In genomic region chr7:64150436-64151080, GRCm38 (mm10) we compare ENCODE assay signal across 27 mouse cellular contexts. TPM values are rescaled to one million over a fixed set of nuclear protein-coding genes. Genes with fewer than 3 reads are reported as not detected.
DNase-seq lines count a peak whose midpoint lies in the region; ATAC-seq lines count a peak whose summit lies in the region.
"Had no signal": no experiment of that assay in that cellular context is flagged by ENCODE, and none has a peak within 500 bp of the region (broad histone marks: within the 10 kb centered on the region; RNA-seq: fewer than 3 reads in every experiment).

No protein-coding gene starts in this region.

- H3K9ac ChIP-seq in embryonic facial prominence, embryonic 12.5 days: no peak overlapping the region
- H3K9ac ChIP-seq: hindbrain, embryonic 12.5 days; limb, embryonic 13.5 days; lung, embryonic 15.5 days; stomach, embryonic 15.5 days had no signal

- WGBS in embryonic facial prominence, embryonic 12.5 days: 59% methylated on average over 6 of the region's 6 CpGs
- WGBS in embryonic facial prominence, embryonic 10.5 days: 60% methylated on average over 6 of the region's 6 CpGs

- no peaks in the 10 kb centered on the region for H3K27me3 ChIP-seq in embryonic facial prominence, embryonic 12.5 days
- H3K27me3 ChIP-seq in embryonic facial prominence, embryonic 10.5 days (replicated peaks; ENCODE audit: low read depth, poor library complexity, severe bottlenecking): no peaks in the 10 kb centered on the region
- H3K27me3 ChIP-seq: hindbrain, embryonic 12.5 days; limb, embryonic 13.5 days; lung, embryonic 15.5 days; stomach, embryonic 15.5 days had no signal

- intact Hi-C loops in heart, postnatal 36 days (cut with DNase I): loop anchor here (5.0 kb wide), 1 partner anchor 88 kb away; no protein-coding TSS in a partner anchor

- H3K27ac ChIP-seq in embryonic facial prominence, embryonic 12.5 days: no peak overlapping the region
- no peak overlapping the region for H3K27ac ChIP-seq in embryonic facial prominence, embryonic 10.5 days (replicated peaks)
- H3K27ac ChIP-seq: hindbrain, embryonic 12.5 days; kidney, postnatal 0 days; limb, embryonic 13.5 days; lung, embryonic 15.5 days; stomach, embryonic 15.5 days had no signal

- 0 out of 2 replicates have a peak, but pooled peaks cover 2% of the 10 kb centered on the region for H3K4me1 ChIP-seq in embryonic facial prominence, embryonic 12.5 days
- H3K4me1 ChIP-seq in embryonic facial prominence, embryonic 10.5 days: peaks cover 4% of the 10 kb centered on the region

- no peaks in the 10 kb centered on the region for H3K36me3 ChIP-seq in embryonic facial prominence, embryonic 12.5 days
- H3K36me3 ChIP-seq in embryonic facial prominence, embryonic 10.5 days (replicated peaks): no peaks in the 10 kb centered on the region
- H3K36me3 ChIP-seq: hindbrain, embryonic 12.5 days; limb, embryonic 13.5 days; lung, embryonic 15.5 days; stomach, embryonic 15.5 days had no signal

- H3K4me2 ChIP-seq in embryonic facial prominence, embryonic 12.5 days (replicated peaks): no peak overlapping the region
- H3K4me2 ChIP-seq: hindbrain, embryonic 12.5 days; limb, embryonic 13.5 days; liver, embryonic 11.5 days; lung, embryonic 15.5 days; midbrain, embryonic 11.5 days; stomach, embryonic 15.5 days had no signal

- no peak overlapping the region for H3K4me3 ChIP-seq in embryonic facial prominence, embryonic 12.5 days
- H3K4me3 ChIP-seq in embryonic facial prominence, embryonic 10.5 days: no peak overlapping the region
- H3K4me3 ChIP-seq: hindbrain, embryonic 12.5 days; limb, embryonic 13.5 days; lung, embryonic 15.5 days; stomach, embryonic 15.5 days had no signal

- no peaks in the 10 kb centered on the region for H3K9me3 ChIP-seq in embryonic facial prominence, embryonic 12.5 days
- H3K9me3 ChIP-seq in embryonic facial prominence, embryonic 10.5 days: no peaks in the 10 kb centered on the region
- H3K9me3 ChIP-seq: hindbrain, embryonic 12.5 days; limb, embryonic 13.5 days; lung, embryonic 15.5 days; stomach, embryonic 15.5 days had no signal

- ATAC-seq in embryonic facial prominence, embryonic 12.5 days (ENCODE audit: insufficient number of reproducible peaks, insufficient read depth, low FRiP score, low TSS enrichment): 0 out of 2 replicates have a peak, but pooled peaks have one; percentile 35
- ATAC-seq: activated CD4-positive, CD25-positive, alpha-beta regulatory T cell, adult 4 months; CD4-positive, CD25-positive, alpha-beta regulatory T cell, adult 4 months; forebrain, embryonic 14.5 days; intestine, postnatal 0 days; midbrain, embryonic 16.5 days had no signal

- DNase-seq in embryonic facial prominence, embryonic 10.5 days (ENCODE audit: low spot score): no peak
- peak; percentile 30 for DNase-seq in heart, postnatal 4 days
- DNase-seq in heart, postnatal 36 days: no peak
- DNase-seq in testis, postnatal 10 days (ENCODE audit: low spot score): peak; percentile 34
- DNase-seq in testis, postnatal 14 days (ENCODE audit: low spot score): no peak
- no peak for DNase-seq in thymus, postnatal 25 days
- DNase-seq: gastrocnemius, postnatal 14 days; right cerebral cortex, postnatal 25 days; thymus, adult 18-20 months; thymus, postnatal 36 days had no signal

RNA-seq across cellular contexts. Expression of gene Trpm1, which starts 3.1 kb away (rescaled TPM):
- 7.9 and 20.5 TPM in 2 replicates for polyA plus RNA-seq in embryonic facial prominence, embryonic 12.5 days (2016; fragmentation: Nextera tagmentation; extraction: Ambion mirVana)
- polyA plus RNA-seq in embryonic facial prominence, embryonic 10.5 days (2016; fragmentation: Nextera tagmentation; extraction: Ambion mirVana): 13.0 and 16.0 TPM in 2 replicates
- not detected for total RNA-seq in heart, postnatal 4 days (2021)
- total RNA-seq in heart, postnatal 36 days (2021): under 1 TPM in 1 of 2 experiments, not detected in 1; 0.11 TPM
- total RNA-seq: adrenal gland, postnatal 36 days; granulocyte monocyte progenitor cell, adult 5-6 weeks; megakaryocyte, adult 5-6 weeks had no signal
- polyA plus RNA-seq: intestine, postnatal 0 days; liver, embryonic 16.5 days; lung, embryonic 15.5 days had no signal

Comparison
In these comparisons a context has a peak if more than half of its experiments do, and no peak if none do; other contexts are left out.
1. DNase-seq: peak in heart, postnatal 4 days (single experiment) and testis, postnatal 10 days (single experiment); none in embryonic facial prominence, embryonic 10.5 days (single experiment), heart, postnatal 36 days (0 of 2), testis, postnatal 14 days (single experiment) and thymus, postnatal 25 days (single experiment).